In the genomic region with DNA sequence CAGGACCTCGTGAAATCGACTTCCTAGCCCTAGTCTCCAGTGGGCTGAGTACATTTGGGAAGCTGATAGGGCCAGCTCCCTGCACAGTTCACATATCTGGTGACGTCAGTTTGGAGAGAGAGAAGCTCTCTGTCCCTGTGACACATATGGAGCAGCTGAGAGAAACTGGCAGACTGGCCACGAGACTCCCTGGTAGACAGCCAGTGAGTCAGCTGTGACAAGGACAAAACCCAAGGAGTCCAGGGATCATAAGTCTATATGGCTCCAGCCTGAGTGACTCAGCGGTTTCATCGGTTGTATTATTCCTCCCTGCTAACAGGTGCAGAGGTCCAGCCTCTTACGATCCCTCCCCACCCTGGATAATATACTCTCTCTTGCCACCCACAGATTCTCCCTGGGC, we compare ENCODE assay signal across 1 mouse cellular context.
TF ChIP-seq lines count a peak whose summit lies in the region.

No protein-coding gene starts in this region.

TF ChIP-seq in ES-E14, 5 proteins besides CTCF, POLR2A, EP300 and RAD21:
- TF ChIP-seq HCFC1 (IDR thresholded peaks at IDR 0.05; ENCODE audit: borderline replicate concordance, insufficient read depth, low read length) (no peak), CHD2 (IDR thresholded peaks at IDR 0.05; ENCODE audit: low read depth, low read length) (no peak), ZNF384 (IDR thresholded peaks at IDR 0.05; ENCODE audit: low read depth, low read length) (no peak), ZC3H11A (IDR thresholded peaks at IDR 0.05; ENCODE audit: borderline replicate concordance, low read depth, low read length) (no peak), MAFK (IDR thresholded peaks at IDR 0.05; ENCODE audit: insufficient read depth, low read depth, low read length) (0 out of 2 replicates have a peak, but pooled peaks have one; percentile 22)
